Mouse (Mus musculus): ENCODE measurements at regions not wholly inside any gene's neighbourhood (a gene's known extent, or its start where the extent isn't known, plus 50 kb on each side); places are given as distances from the start of the nearest gene placed in this dataset.

DNA sequence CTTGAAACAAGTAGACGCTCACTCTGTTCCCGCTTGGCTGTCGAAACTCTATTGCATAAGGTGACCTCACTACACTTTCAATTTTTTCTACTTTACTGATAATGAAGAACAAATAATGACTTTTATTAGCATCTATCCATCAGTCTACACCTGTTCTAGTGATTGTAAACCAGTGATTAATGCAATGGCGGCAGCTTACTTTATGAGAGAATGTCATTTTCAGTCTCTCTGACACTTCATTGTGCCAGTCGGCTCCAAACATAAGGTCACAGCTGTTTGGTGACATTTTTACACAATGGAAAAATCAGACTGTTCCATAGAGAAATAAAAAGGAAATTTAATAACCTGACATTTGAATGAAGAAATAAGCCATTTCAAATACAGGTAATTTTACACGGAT is 817.5 kb downstream of the Slitrk6 start:
- Histone ChIP-seq H3K4me1 (ENCODE audit: control insufficient read depth in 1 of 2, insufficient read depth in 2 of 2) (no peaks in the 10 kb centered on the region), H3K9me3 (replicated peaks; ENCODE audit: low read length) (peaks cover 22% of the 10 kb centered on the region), H3K79me2 (replicated peaks; ENCODE audit: control insufficient read depth, extremely low read depth, insufficient read depth, poor library complexity, severe bottlenecking) (no peaks in the 10 kb centered on the region), H3K27me3 (replicated peaks) (no peaks in the 10 kb centered on the region), H3K4me3 (replicated peaks in 1 of 3; ENCODE audit: low read depth in 2 of 3, low read length in 2 of 3, poor library complexity in 1 of 3) (no peak overlapping the region), H3K9ac (ENCODE audit: insufficient read depth, low read depth) (no peak overlapping the region), H3K4me2 (ENCODE audit: insufficient read depth, low read depth, poor library complexity, severe bottlenecking) (no peak overlapping the region), H3K27ac (ENCODE audit: insufficient read depth, low read depth) (no peak overlapping the region), H3K36me3 (replicated peaks in 1 of 2; ENCODE audit: control insufficient read depth in 1 of 2, insufficient read depth in 1 of 2, low read length in 1 of 2) (no peaks in the 10 kb centered on the region)
- in situ Hi-C loops (cut with MboI; ENCODE audit: low pct_ligation_motif_present, low pct_unique_long_range_greater_than_20kb, low sequenced_read_pairs) = no loop called here
- dilution Hi-C loops (cut with MboI; ENCODE audit: extremely low pct_ligation_motif_present, extremely low pct_unique_long_range_greater_than_20kb, low sequenced_read_pairs) = no loop called here
- no peak for DNase-seq (ENCODE audit: extremely low read depth)
- TF ChIP-seq EP300 (IDR thresholded peaks at IDR 0.05; ENCODE audit: low read length) = no peak
- no peak for TF ChIP-seq CHD1 (IDR thresholded peaks at IDR 0.05; ENCODE audit: low read depth, low read length)
- no peak for TF ChIP-seq CHD2 (IDR thresholded peaks at IDR 0.05; ENCODE audit: low read length)

- Histone ChIP-seq H3K27me3 (replicated peaks) (no peaks in the 10 kb centered on the region), H3K9me3 (replicated peaks; ENCODE audit: low read length) (peaks cover 17% of the 10 kb centered on the region), H3K27ac (ENCODE audit: insufficient read depth, low read depth) (no peak overlapping the region), H3K9ac (ENCODE audit: insufficient read depth, low read depth) (no peak overlapping the region), H3K79me2 (replicated peaks; ENCODE audit: control insufficient read depth, extremely low read depth, insufficient read depth, poor library complexity, severe bottlenecking) (no peaks in the 10 kb centered on the region), H3K4me2 (ENCODE audit: insufficient read depth, low read depth, poor library complexity, severe bottlenecking) (no peak overlapping the region), H3K4me3 (replicated peaks in 1 of 3; ENCODE audit: low read depth in 2 of 3, low read length in 2 of 3, poor library complexity in 1 of 3) (no peak overlapping the region), H3K36me3 (replicated peaks in 1 of 2; ENCODE audit: control insufficient read depth in 1 of 2, insufficient read depth in 1 of 2, low read length in 1 of 2) (no peaks in the 10 kb centered on the region), H3K4me1 (ENCODE audit: control insufficient read depth in 1 of 2, insufficient read depth in 2 of 2) (no peaks in the 10 kb centered on the region)
- in situ Hi-C loops (cut with MboI; ENCODE audit: low pct_ligation_motif_present, low pct_unique_long_range_greater_than_20kb, low sequenced_read_pairs) (no loop called here), dilution Hi-C loops (cut with MboI; ENCODE audit: extremely low pct_ligation_motif_present, extremely low pct_unique_long_range_greater_than_20kb, low sequenced_read_pairs) (no loop called here)
- no peak for DNase-seq (ENCODE audit: extremely low read depth)
- TF ChIP-seq JUND (conservative IDR thresholded peaks at IDR 0.05; ENCODE audit: low read depth, low read length) (no peak), SIN3A (IDR thresholded peaks at IDR 0.05; ENCODE audit: low read length) (no peak), ZNF384 (IDR thresholded peaks at IDR 0.05; ENCODE audit: low read depth, low read length) (no peak), MAX (IDR thresholded peaks at IDR 0.05; ENCODE audit: low read length) (no peak), POLR2AphosphoS2 (IDR thresholded peaks at IDR 0.05; ENCODE audit: low read depth, low read length) (no peak), NRF1 (IDR thresholded peaks at IDR 0.05; ENCODE audit: low read depth, low read length) (no peak), ZC3H11A (IDR thresholded peaks at IDR 0.05; ENCODE audit: low read depth, low read length) (no peak), MYC (IDR thresholded peaks at IDR 0.05; ENCODE audit: low read depth, low read length) (no peak), PAX5 (IDR thresholded peaks at IDR 0.05; ENCODE audit: low read length) (no peak), POLR2A (IDR thresholded peaks at IDR 0.05; ENCODE audit: low read depth, low read length) (no peak), NELFE (IDR thresholded peaks at IDR 0.05; ENCODE audit: low read depth, low read length) (no peak), MAZ (IDR thresholded peaks at IDR 0.05; ENCODE audit: low read depth, low read length) (no peak), SMC3 (IDR thresholded peaks at IDR 0.05; ENCODE audit: low read depth, low read length) (no peak), E2F4 (IDR thresholded peaks at IDR 0.05; ENCODE audit: insufficient replicate concordance, low read depth, low read length) (no peak), TCF12 (IDR thresholded peaks at IDR 0.05; ENCODE audit: low read depth, low read length) (no peak)
These were observed 826.0 kb downstream of the Slitrk6 start for GRCm38 (mm10) chr14:109928977-109929376.

All from CH12.LX (cell line).